Mouse (Mus musculus) activated CD4-positive, CD25-positive, alpha-beta regulatory T cell, adult 9 weeks (primary cell): ENCODE results near the gene Ttc6. TPM values are rescaled to one million over a fixed set of nuclear protein-coding genes. Genes with fewer than 3 reads are reported as not detected.

ENCODE experiments used
- polyA plus RNA-seq: library from polyadenylated mRNA; unstranded; fragments of 100-300 nt; shearing (Covaris generic); gene quantifications from one replicate; pipeline ENCODE4 v1.2.1, GENCODE M21; 2017

Gene Ttc6
- polyA plus RNA-seq, result not detected

DNA sequence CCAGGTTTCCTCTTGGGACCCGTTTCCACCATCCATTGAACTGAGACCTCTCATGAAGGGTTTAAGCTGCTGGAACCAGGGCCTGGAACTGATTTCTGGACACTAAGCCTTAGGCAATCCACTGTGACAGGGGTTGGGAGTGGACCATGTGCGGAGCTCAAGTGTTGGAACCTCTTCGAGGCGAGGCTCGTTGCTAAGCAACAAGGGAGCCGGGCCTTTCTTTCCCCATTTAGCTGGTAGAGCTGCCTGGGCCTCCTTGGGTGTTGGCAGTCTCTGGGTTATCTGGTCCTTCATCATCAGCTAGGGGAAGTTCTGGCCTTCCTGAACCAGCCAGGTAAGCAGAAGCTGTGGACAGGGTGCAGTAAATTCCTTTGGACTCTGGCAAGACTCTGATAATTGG is at the start of gene Ttc6:
Ttc6 (plus strand) TSS at position 205 of the 400 bp plus-strand sequence.

DNA sequence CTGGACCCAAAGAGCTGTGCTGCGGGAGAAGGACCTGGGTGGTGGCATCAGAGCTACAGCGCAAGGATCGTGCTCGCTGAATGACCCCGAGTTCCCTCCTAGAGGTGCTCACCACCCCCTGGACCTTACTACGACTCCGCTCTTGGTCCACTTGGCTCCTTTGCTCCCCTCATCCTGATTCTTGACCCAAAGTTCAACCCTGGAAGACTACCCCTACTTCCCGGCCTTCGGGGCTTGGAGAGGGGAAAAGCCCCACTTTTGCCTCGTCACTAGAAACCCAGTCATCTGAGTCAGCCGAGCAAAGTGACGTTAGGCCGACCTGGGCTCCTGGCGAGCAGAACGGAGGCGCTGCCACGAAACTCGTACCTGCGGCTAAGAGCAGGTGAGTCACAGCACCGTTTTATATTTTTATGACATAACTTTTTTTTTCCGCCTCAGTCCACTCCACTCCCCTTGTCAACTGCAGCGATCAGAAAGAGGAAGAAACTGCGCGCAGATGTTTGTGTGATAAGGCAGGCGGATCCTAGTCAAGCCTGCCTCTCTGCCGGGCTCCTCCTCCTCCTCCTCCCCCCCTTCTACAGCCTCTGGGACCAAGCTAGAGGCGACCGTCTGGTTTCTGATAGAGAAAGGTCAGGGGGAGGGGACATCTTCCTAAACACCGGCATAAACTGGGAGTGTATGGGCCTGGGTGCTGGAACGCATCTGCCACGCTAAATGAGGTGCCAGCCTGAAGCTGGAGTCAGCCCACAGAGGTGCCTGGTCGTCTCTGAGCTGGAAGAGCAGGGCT is 17.3 kb upstream of the Ttc6 start, which contains the start of gene Foxa1:
Foxa1 (minus strand) TSS at position 502 of the 787 bp plus-strand sequence.

Other genes with a start within 250 kb of the Ttc6 start
- gene Foxa1, start 17.2 kb upstream of the Ttc6 start, polyA plus RNA-seq, result not detected